Mouse (Mus musculus): Measurements from ENCODE around the gene Dusp8.
A peak's percentile ranks its signal among the peaks of the same experiment; 100 is the strongest.

The Dusp8 gene

GRCm38 (mm10) chr7:142045344-142045743 is 50.3 kb downstream of the Dusp8 start:
- DNase-seq (ENCODE audit: low read depth) = no peak

- DNase-seq (ENCODE audit: low read depth) = no peak
Observed at GRCm38 (mm10) chr7:142040756-142041155, 54.9 kb downstream of the Dusp8 start.

DNA sequence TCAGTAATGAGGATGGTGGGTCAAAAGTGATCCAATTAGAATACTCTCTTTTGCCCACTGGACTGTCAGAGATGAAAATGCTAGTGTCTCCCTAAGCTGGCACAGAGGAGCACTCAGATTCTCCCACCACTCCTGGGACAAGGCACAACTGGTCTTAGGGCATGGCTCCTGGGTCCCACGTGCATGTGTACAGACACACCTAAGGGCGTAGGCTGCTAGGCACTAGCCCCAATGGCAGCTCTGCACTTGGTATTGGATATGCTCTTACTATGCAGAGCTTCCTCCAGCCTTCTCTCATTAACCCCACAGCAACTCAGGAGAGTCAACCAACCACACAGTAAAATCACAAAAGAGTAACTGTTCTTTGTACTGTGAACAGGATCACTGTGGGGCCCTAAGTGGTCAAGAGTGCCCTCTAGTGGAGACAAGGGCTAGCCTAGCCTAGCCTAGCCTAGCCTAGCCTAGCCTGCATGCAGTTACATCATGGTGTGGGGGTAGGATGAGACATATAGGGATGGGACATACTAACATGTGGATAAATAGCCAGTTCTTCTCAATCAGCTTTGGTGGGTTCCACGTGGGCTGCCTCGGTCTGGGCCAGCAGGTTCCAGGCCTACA is 58.0 kb downstream of the Dusp8 start:
- peak; percentile 54 for DNase-seq (ENCODE audit: low read depth)

- DNase-seq (ENCODE audit: low read depth) = no peak
Observed at GRCm38 (mm10) chr7:142035048-142035811, 60.4 kb downstream of the Dusp8 start.

DNA sequence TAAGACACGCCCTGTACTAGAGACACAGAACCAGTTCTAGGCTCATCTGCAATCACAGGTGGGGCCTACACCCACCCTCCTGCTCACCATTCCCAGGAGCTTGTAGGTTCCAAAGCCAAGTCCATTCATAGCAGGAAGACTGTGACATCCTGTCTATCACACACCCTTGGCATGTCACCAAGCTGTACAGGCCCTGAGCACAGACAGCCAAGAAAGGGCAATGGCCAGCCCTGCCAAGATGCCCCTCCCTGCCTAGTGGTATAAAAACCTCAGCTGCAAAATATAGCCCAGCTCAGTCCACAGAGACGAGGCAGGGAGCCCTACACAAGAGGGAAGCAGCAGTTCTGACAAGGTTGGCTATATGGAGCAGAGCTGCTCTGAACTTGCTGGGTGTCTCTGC is 61.4 kb downstream of the Dusp8 start:
- peak; percentile 3 for DNase-seq (ENCODE audit: low read depth)

GRCm38 (mm10) chr7:142030073-142030472 is 65.6 kb downstream of the Dusp8 start:
- no peak for DNase-seq (ENCODE audit: low read depth)
